Mouse (Mus musculus) right cerebral cortex, postnatal 14 days (tissue): Measurements from ENCODE around the gene Rbms2.
A peak's percentile ranks its signal among the peaks of the same experiment; 100 is the strongest.
"Not testable (repeated sequence)": the region's sequence is repeated elsewhere in the genome, so short reads cannot be mapped to it uniquely, and the experiment has no call there.

Source experiments
- DNase-seq: peaks from one replicate; pipeline ENCODE4 v3.0.0; 2022

The Rbms2 gene

DNA sequence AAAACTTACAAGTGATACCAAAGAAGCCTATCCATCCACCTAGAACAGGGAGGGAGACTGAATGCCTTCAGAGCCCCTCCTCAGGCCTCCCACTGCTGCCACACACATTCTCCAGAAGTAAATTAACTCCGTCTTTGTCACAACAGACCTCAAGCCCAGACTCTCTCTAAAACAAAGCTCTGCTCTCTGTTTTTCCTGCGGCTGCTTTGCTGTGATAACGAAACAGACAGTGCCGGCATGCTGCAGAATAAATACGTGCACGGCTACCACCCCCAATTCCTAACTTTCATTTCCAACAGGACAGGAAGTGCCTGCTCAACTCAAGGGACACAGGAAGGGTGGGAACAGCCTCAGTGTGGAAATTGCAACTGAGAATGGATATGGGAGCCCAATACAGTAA, at the start of gene Rbms2:
Gene Rbms2, minus strand, starts transcription at position 309 of the 400 bp plus-strand sequence.
- no peak for DNase-seq

DNA sequence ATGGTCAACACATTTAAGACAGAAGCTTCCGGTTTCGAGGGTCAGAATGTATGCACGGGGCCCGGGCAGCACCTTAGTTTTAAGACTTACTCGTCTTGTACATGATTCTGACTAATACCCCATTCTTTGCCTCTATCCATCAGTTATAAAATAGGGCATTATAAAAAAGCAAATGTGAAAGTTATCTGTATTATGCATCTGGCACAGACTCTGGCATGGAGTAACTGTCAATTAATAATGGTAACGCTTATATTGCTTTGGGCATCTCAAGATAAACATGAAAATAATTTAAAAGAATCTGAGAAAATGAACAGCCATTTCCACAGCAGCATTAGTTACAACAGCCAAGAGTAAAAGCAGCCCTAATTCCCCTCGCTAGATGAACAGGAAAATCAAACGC, 47.9 kb upstream of the Rbms2 start:
- DNase-seq = no peak

DNA sequence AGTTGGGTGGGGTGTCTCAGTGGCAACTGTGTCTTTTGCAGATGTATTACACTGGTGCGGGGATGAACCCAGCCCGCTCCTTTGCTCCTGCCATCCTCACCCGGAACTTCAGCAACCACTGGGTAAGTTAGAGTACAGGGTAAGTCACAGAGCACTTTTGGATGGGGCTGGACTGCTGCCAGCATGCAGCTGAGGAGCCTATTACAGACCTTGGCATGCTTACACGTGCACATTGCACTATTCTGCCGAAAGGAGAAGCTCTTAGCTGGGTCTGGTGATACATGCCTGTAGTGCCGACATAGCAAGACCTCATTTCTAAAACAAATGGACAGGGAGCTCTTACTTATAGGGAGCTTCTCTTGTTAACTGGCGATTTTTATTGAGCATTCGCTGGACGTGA, 47.5 kb upstream of the Rbms2 start:
- no peak for DNase-seq

DNA sequence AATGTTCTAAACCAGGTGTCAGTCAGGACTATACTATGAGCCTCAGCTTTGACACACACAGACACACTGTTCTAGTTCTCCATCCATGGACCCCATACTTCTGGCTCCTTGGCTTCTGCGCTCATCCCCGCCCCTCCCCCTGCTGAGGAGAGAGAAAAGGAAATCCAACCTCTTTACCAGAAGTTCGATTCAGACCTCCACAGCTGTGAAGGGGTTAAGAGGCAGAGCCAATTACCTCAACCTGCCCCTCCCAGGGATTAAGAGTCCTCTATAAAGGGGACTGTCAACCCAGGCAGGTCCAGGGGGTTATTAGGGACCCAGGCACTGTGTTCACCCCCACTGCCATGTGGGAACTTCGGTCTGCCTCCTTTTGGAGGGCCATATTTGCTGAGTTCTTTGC, 45.4 kb upstream of the Rbms2 start, which contains the start of gene Mip:
Gene Mip, plus strand, starts transcription at position 301 of the 400 bp plus-strand sequence.
- no peak for DNase-seq

DNA sequence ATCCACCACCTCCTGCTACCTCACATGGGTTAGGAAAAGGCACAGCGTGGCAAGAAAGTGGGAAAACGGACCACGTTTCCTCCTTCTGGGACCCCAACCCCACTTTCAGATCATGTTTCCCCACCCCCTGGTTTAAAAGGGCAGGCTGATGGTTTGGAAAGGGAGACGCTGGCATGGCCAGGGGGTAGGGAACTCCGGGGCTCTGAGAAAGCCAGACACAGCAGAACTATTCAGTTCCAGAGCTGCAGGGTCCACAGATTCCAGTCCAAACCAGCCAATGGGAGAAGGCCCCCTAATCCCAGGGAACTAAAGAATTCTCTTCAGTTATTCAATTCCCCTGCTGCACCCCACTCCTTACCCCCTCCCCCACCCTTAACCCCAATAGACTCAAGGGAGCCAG, 45.0 kb upstream of the Rbms2 start:
- no peak for DNase-seq

- no peak for DNase-seq
Observed at GRCm38 (mm10) chr10:128221533-128222286, 41.6 kb upstream of the Rbms2 start.

- DNase-seq = no peak
Observed at GRCm38 (mm10) chr10:128218387-128219117, 38.5 kb upstream of the Rbms2 start.

- DNase-seq = no peak
Observed at GRCm38 (mm10) chr10:128214981-128215380, 34.9 kb upstream of the Rbms2 start.

DNA sequence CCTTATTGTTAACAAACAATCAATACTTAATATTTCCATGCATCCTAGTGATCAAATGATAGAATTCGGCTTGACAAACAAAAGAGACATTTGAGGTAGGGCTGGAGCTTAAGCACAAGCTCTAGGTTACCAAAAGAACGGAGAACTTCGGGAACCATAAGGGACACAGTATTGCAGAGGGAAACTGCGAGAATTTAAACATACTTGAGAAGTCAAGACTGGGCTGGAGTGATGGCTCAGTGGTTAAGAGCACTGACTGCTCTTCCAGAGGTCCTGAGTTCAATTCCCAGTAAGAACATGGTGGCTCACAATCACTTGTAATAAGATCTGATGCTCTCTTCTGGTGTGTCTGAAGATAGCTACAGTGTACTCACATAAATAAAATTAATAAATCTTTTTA, 34.0 kb upstream of the Rbms2 start:
- DNase-seq = not testable (repeated sequence)

DNA sequence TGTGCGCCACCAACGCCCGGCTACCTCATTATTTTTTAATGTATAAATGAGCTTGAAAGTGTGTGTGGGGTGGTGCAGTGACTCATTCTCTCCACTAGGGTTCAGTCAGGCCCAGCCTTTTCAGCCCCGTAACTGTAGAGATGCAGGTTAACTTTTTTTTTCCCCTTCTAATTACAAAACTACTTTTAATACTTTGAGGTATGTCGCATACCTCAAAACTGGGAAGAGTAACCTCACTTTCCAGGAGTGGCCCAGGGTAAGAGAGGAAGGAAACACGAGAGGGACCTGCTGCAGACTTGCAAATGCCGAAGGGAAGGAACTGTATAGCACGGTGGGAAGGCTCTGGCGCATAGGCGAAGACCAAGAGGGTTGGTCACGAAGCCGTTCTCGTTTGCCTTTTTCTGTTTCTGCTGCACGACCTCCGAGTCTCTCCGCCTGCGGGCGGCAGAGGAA, 32.8 kb upstream of the Rbms2 start:
- DNase-seq = peak; percentile 62

DNA sequence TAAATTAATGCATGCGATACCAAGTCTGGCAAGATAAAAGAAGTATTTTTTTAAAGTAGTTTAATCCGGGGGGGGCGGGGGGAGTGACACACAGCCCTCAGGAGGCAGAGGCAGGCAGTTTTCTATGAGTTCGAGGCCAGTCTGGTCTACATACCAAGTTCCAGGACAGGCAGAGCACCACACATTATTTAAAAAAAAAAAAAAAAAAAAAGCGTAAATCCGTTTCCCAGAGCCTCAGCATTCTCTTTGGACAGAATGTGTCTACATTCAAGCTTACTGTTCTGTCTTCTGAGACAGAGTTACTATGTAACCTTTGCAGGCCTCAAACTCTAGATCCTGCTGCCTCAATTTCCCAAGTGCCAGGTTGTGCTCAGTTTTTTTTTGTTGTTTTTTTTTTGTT, 32.1 kb upstream of the Rbms2 start:
- DNase-seq = no peak

DNA sequence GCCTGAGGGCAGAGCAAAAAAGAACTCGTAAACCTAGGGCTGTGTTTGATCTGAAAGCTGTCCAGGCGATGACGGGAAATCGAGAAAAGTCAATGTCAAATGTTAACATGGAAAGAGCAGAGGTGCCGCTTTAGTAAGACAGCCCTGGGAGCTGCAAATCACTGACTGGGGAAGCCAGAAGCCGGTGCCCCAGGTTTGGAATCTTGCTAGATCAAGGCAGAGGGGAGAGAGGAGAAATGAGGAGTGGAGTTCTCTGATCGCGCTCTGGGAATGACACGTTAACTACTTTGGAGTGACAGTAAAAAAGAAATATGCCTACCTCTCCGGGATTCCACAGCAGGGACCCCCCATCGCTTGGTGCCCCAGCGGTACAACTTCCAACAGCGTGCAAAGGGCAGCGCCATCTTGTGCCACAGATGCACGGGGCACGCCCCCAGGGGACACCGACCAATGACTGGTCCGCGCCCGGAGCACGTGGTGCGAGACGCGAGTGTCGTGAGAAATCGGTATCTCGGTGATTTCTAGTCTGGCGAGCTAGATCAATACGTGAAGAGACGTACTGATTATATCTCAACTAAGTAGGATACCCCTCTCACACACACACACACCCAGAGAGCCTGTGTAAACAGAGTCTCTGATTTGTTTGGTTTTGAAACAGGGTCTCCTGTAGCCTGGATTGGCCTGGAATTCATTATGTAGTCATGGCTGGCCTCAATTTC, 31.5 kb upstream of the Rbms2 start, which contains the start of gene Spryd4:
Gene Spryd4, minus strand, starts transcription at position 418 of the 719 bp plus-strand sequence.
- peak; percentile 90 for DNase-seq

- no peak for DNase-seq
Observed at GRCm38 (mm10) chr10:128210954-128211353, 30.9 kb upstream of the Rbms2 start.

- no peak for DNase-seq
Observed at GRCm38 (mm10) chr10:128210131-128210530, 30.0 kb upstream of the Rbms2 start.

DNA sequence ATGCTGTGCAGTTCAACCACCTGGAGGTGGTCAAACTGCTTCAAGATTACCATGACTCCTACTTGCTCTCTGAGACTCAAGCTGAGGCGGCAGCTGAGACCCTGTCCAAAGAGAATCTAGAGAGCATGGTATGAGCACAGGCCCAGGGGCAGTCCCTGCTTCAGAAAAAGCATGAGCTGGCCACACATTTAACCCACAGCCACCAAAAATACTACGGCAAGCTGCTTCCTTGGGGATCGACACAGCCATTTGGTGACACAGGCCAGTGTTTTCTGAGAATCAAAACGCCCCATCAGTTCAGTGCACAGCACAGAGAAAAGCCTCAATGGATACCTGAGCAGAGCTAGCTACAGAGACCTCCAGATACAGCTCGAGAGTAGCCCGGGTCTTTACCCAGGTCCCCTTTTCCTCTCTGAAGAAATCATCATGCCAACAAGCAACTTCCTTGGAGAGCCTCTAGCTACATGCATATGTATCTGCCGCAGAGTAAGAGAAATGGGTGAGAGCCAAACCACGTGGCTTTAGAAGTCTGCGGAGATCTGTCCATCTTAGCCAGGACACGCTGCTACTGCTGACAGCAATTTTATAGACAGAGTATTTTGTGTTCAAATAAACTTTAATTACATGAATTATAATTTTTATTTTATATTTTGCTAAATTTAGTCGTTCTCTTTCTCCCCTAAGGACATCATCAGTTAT, 29.4 kb upstream of the Rbms2 start:
- no peak for DNase-seq

DNA sequence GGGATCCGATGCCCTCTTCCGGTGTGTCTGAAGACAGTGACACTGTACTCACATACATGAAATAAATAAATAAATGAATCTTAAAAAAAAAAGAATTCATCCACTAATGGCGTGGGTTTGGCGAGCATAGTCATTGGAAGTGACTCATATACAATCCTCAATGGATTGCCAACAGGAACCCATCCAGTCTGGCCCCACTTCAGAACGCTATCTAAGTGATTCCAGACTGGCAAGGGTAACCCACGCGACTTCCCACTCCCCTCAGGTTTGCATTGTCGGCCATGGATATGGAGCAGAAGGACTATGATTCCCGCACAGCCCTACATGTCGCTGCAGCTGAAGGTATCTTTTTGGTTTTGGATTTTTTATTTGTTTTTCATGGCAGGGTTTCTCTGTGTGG, 28.2 kb upstream of the Rbms2 start:
- no peak for DNase-seq

- DNase-seq = no peak
Observed at GRCm38 (mm10) chr10:128204941-128205340, 24.8 kb upstream of the Rbms2 start.

GRCm38 (mm10) chr10:128201856-128202255, 21.8 kb upstream of the Rbms2 start:
- no peak for DNase-seq

DNA sequence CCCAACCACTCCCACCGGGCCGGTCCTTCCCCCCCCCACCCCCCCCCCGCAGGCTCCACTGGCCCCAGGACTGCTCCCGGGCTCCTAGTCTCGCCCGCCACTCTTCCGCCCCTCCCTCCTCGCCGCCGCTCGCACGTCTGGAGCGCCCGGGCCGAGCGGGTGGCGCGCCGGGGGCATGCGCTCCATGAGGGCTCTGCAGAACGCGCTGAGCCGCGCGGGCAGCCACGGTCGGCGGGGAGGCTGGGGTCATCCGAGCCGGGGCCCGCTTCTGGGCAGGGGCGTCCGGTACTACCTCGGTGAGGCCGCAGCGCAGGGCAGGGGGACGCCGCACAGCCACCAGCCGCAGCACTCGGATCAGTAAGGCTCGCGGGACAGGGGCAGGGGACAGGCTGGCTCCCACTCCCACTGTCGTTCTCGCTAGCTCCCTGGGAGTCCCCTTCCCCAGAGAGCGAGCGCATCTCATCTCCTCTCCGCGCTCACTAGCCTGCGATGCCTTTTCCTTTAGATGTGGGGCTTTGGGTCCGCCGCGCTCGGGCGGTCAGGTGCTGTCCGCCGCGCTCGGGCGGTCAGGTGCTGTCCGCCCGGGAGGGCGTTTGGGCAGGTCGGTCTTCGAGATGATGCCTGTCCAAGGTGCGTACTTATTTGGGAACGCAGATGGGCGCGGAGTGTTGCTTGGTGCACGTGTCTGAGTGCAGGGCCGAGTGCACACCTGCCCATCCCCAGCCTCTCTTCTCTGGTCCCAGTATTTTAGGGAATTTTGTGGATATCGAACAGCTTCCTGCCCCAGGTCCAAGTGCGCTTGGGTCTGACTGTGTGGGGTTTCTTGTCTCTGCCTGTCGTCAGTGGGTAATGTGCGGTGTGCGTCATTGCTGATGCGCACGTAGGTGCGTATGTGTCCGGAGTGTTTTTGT, 14.7 kb upstream of the Rbms2 start:
- DNase-seq = peak; percentile 58

GRCm38 (mm10) chr10:128194024-128194550, 14.0 kb upstream of the Rbms2 start, which contains the start of gene Gls2:
TSS of gene Gls2 (plus strand) at chr10:128194457.
- peak; percentile 99 for DNase-seq

DNA sequence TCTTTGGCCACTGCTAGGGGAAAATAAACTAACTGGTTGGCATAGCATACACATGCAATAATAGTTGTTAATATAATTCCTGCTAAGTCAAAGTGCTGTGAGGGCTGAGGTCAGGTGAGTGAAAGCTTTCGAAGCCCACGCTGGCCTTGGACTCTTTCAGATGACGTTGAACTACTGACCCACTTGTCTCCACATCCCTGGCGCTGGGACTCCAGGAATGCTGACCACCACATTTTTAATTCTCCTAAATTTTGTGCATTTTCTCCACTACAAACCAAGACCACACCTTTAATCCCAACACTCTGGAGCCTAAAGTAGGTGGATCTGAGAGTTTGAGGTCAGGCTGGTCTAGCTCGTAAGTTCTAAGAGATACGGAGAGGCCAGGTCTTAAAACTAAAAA, 13.0 kb upstream of the Rbms2 start:
- no peak for DNase-seq
